ENCODE assay signal across 22 mouse cellular contexts in genomic region chr7:127144412-127144811, GRCm38 (mm10). TPM values are rescaled to one million over a fixed set of nuclear protein-coding genes. Genes with fewer than 3 reads are reported as not detected.
DNase-seq lines count a peak whose midpoint lies in the region; ATAC-seq and TF ChIP-seq lines count a peak whose summit lies in the region.
"Had no signal": no experiment of that assay in that cellular context is flagged by ENCODE, and none has a peak within 500 bp of the region (broad histone marks: within the 10 kb centered on the region; RNA-seq: fewer than 3 reads in every experiment).

No protein-coding gene starts in this region.

- TF ChIP-seq POLR2A in spleen, adult 2 months (IDR thresholded peaks at IDR 0.05; ENCODE audit: low read depth, low read length), result no peak

- H3K4me3 ChIP-seq in spleen, adult 2 months (ENCODE audit: extremely low read depth, insufficient read depth, insufficient read length), result peak overlapping the region; percentile 65
- no peak overlapping the region for H3K4me3 ChIP-seq in forebrain, embryonic 16.5 days (replicated peaks; ENCODE audit: low read length)
- H3K4me3 ChIP-seq: hindbrain, embryonic 13.5 days; layer of hippocampus, adult 2 months; midbrain, embryonic 10.5 days; neural tube, embryonic 12.5 days; stomach, embryonic 15.5 days had no signal

- no peak overlapping the region for H3K4me2 ChIP-seq in forebrain, embryonic 16.5 days (ENCODE audit: low read length)
- H3K4me2 ChIP-seq: hindbrain, embryonic 13.5 days; lung, embryonic 14.5 days; neural tube, embryonic 12.5 days; stomach, embryonic 15.5 days had no signal

- no peak for DNase-seq in spleen, adult 2 months (ENCODE audit: low read depth in 1 of 2, low spot score in 2 of 2)
- DNase-seq in spleen, postnatal 10 days (ENCODE audit: low spot score in 2 of 2), result no peak
- peak; percentile 38 to 43 for DNase-seq in natural killer cell, adult 2 months (ENCODE audit: low spot score in 2 of 2)
- no peak for DNase-seq in heart, adult 9 months (ENCODE audit: low spot score in 2 of 2)
- no peak for DNase-seq in right cerebral cortex, postnatal 36 days (ENCODE audit: low spot score in 2 of 2)
- no peak for DNase-seq in ovary, postnatal 14 days (ENCODE audit: low spot score)
- DNase-seq: adrenal gland, adult 8-10 months; B cell, adult 2 months; cerebellum, postnatal 36 days; gastrocnemius, postnatal 25 days; kidney, adult 18-20 months; lung, embryonic 14.5 days had no signal

- ATAC-seq in inflammation-experienced regulatory T-cells, adult 6 months, result peak; percentile 90
- ATAC-seq in forebrain, embryonic 16.5 days, result no peak
- ATAC-seq: Patski had no signal

- H3K4me1 ChIP-seq in spleen, adult 2 months (ENCODE audit: control insufficient read depth, insufficient read depth, insufficient read length), result peaks cover 3% of the 10 kb centered on the region; the same call in 1 of the 2 replicates
- no peaks in the 10 kb centered on the region for H3K4me1 ChIP-seq in forebrain, embryonic 16.5 days (replicated peaks; ENCODE audit: control insufficient read depth, insufficient read depth, low read length)
- H3K4me1 ChIP-seq: hindbrain, embryonic 13.5 days; neural tube, embryonic 12.5 days had no signal

- 42% methylated on average over 7 of the region's 7 CpGs for WGBS in spleen, adult 2 months
- 87% methylated on average over 7 of the region's 7 CpGs for WGBS in forebrain, embryonic 16.5 days

- peak overlapping the region; percentile 79 for H3K27ac ChIP-seq in spleen, adult 2 months (ENCODE audit: insufficient read depth, low read length)
- no peak overlapping the region for H3K27ac ChIP-seq in forebrain, embryonic 16.5 days (ENCODE audit: low read length)
- H3K27ac ChIP-seq: hindbrain, embryonic 13.5 days; layer of hippocampus, adult 2 months; midbrain, embryonic 10.5 days; neural tube, embryonic 12.5 days; stomach, embryonic 15.5 days had no signal

- no peaks in the 10 kb centered on the region for H3K9me3 ChIP-seq in forebrain, embryonic 16.5 days (ENCODE audit: control insufficient read depth, low read length)
- H3K9me3 ChIP-seq: hindbrain, embryonic 13.5 days; midbrain, embryonic 10.5 days; neural tube, embryonic 12.5 days; stomach, embryonic 15.5 days had no signal

- no peaks in the 10 kb centered on the region for H3K36me3 ChIP-seq in spleen, adult 2 months (ENCODE audit: control insufficient read depth, insufficient read depth, low read length)
- H3K36me3 ChIP-seq in forebrain, embryonic 16.5 days (ENCODE audit: control insufficient read depth, insufficient read depth), result no peaks in the 10 kb centered on the region
- H3K36me3 ChIP-seq: hindbrain, embryonic 13.5 days; midbrain, embryonic 10.5 days; neural tube, embryonic 12.5 days; stomach, embryonic 15.5 days had no signal

- H3K9ac ChIP-seq in forebrain, embryonic 16.5 days (replicated peaks; ENCODE audit: low read depth, low read length), result no peak overlapping the region
- H3K9ac ChIP-seq: hindbrain, embryonic 13.5 days; lung, embryonic 14.5 days; neural tube, embryonic 12.5 days; stomach, embryonic 15.5 days had no signal

- no peaks in the 10 kb centered on the region for H3K27me3 ChIP-seq in spleen, adult 2 months (ENCODE audit: control insufficient read depth, insufficient read depth, low read length)
- H3K27me3 ChIP-seq in forebrain, embryonic 16.5 days (replicated peaks; ENCODE audit: control insufficient read depth, insufficient read depth, low read length), result no peaks in the 10 kb centered on the region
- H3K27me3 ChIP-seq: hindbrain, embryonic 13.5 days; neural tube, embryonic 12.5 days; Patski; stomach, embryonic 15.5 days had no signal

- no peak for TF ChIP-seq CTCF in spleen, adult 2 months (IDR thresholded peaks at IDR 0.05; ENCODE audit: extremely low read depth, insufficient read depth, insufficient read length, insufficient replicate concordance)

RNA-seq across cellular contexts. Expression of gene Spn, which starts 6.8 kb away (rescaled TPM):
- polyA plus RNA-seq in spleen, adult 2 months (2012; rRNA removed), result 54.6 and 56.6 TPM in 2 replicates
- polyA plus RNA-seq in inflammation-experienced regulatory T-cells, adult 6 months (2017; shearing (Covaris generic)), result 100 to 1,000 TPM; 105 to 226 (median 130) TPM
- 0.09 TPM in 1 of 2 replicates, not detected in the other for polyA plus RNA-seq in forebrain, embryonic 16.5 days (2015; fragmentation: Nextera tagmentation; extraction: Ambion mirVana)
- polyA plus RNA-seq: lung, embryonic 14.5 days had no signal

RNA-seq across cellular contexts. Expression of gene Qprt, which starts 22.4 kb away (rescaled TPM):
- polyA plus RNA-seq in spleen, adult 2 months (2012; rRNA removed), result 5.5 and 5.8 TPM in 2 replicates
- polyA plus RNA-seq in inflammation-experienced regulatory T-cells, adult 6 months (2017; shearing (Covaris generic)), result 10 to 100 TPM in 2 of 3 experiments, 1 to 10 TPM in 1; 7.8 to 15.5 (median 15.0) TPM
- 0.28 and 1.0 TPM in 2 replicates for polyA plus RNA-seq in forebrain, embryonic 16.5 days (2015; fragmentation: Nextera tagmentation; extraction: Ambion mirVana)
- polyA plus RNA-seq: Patski had no signal

RNA-seq across cellular contexts. Expression of gene Cd2bp2, which starts 51.4 kb away (rescaled TPM):
- polyA plus RNA-seq in spleen, adult 2 months (2012; rRNA removed), result 22.7 and 26.4 TPM in 2 replicates
- 10 to 100 TPM; 43.2 to 56.9 (median 48.7) TPM for polyA plus RNA-seq in inflammation-experienced regulatory T-cells, adult 6 months (2017; shearing (Covaris generic))
- polyA plus RNA-seq in forebrain, embryonic 16.5 days (2015; fragmentation: Nextera tagmentation; extraction: Ambion mirVana), result 88.2 and 91.0 TPM in 2 replicates

RNA-seq across cellular contexts. Expression of gene AI467606, which starts 53.3 kb away (rescaled TPM):
- 135 and 221 TPM in 2 replicates for polyA plus RNA-seq in spleen, adult 2 months (2012; rRNA removed)
- polyA plus RNA-seq in inflammation-experienced regulatory T-cells, adult 6 months (2017; shearing (Covaris generic)), result 100 to 1,000 TPM; 248 to 287 (median 263) TPM
- polyA plus RNA-seq in forebrain, embryonic 16.5 days (2015; fragmentation: Nextera tagmentation; extraction: Ambion mirVana), result 1.5 and 1.9 TPM in 2 replicates

RNA-seq across cellular contexts. Expression of gene Zg16, which starts 57.3 kb away (rescaled TPM):
- 1,018 and 1,065 TPM in 2 replicates for polyA plus RNA-seq in spleen, adult 2 months (2012; rRNA removed)
- 1 to 10 TPM in 1 of 3 experiments, not detected in 2; 1.6 TPM for polyA plus RNA-seq in inflammation-experienced regulatory T-cells, adult 6 months (2017; shearing (Covaris generic))
- polyA plus RNA-seq in forebrain, embryonic 16.5 days (2015; fragmentation: Nextera tagmentation; extraction: Ambion mirVana), result not detected in 2 replicates
- polyA plus RNA-seq: embryonic facial prominence, embryonic 14.5 days; heart, embryonic 14.5 days; hindbrain, embryonic 13.5 days; lung, embryonic 14.5 days; midbrain, embryonic 10.5 days; neural tube, embryonic 12.5 days; Patski had no signal

Comparison
In these comparisons a context has a peak if more than half of its experiments do, and no peak if none do; other contexts are left out.
1. DNase-seq: peak in natural killer cell, adult 2 months (2 of 2); none in spleen, adult 2 months (0 of 2), spleen, postnatal 10 days (0 of 2), heart, adult 9 months (0 of 2), right cerebral cortex, postnatal 36 days (0 of 2) and ovary, postnatal 14 days (single experiment).
2. RNA of gene Spn, which starts 6.8 kb away (polyA plus RNA-seq): 105 to 226 TPM in inflammation-experienced regulatory T-cells, adult 6 months and 54.6 to 56.6 TPM in spleen, adult 2 months; 0.09 TPM in forebrain, embryonic 16.5 days; every median in the first group is over 10 times any median in the second.